Mouse (Mus musculus) heart, postnatal 0 days (tissue): ENCODE results near the gene Dnajc8. TPM values are rescaled to one million over a fixed set of nuclear protein-coding genes. Genes with fewer than 3 reads are reported as not detected.

ENCODE experiments used
- ATAC-seq: fragments of 200-750 bp; cut with Nextera tagmentation; 2 replicates; pipeline ENCODE4 v1.8.0; 2017; ENCODE audit warnings: low read depth, moderate number of reproducible peaks, moderate library complexity; ENCODE audit not compliant: insufficient read depth
- DNase-seq: peaks from one replicate; pipeline ENCODE4 v3.0.0-alpha.2; 2016; ENCODE audit warnings: low spot score
- H3K27ac ChIP-seq: fragments of 300-500 bp; sonication (generic); 2 replicates; pipeline ENCODE4 v1.5.1; 2014; ENCODE audit warnings: low read depth, mild to moderate bottlenecking
- H3K27me3 ChIP-seq: fragments of 300-500 bp; sonication (generic); 2 replicates; pipeline ENCODE4 v1.6.1; 2014; ENCODE audit warnings: low read length, mixed read lengths; ENCODE audit not compliant: control insufficient read depth, insufficient read depth
- H3K36me3 ChIP-seq: fragments of 300-500 bp; sonication (generic); replicated peaks from 2 replicates; pipeline ENCODE4 v1.6.1; 2014; ENCODE audit warnings: low read length, mixed read lengths; ENCODE audit not compliant: control insufficient read depth, insufficient read depth
- H3K4me1 ChIP-seq: fragments of 300-500 bp; sonication (generic); 2 replicates; pipeline ENCODE4 v1.6.1; 2014; ENCODE audit warnings: antibody characterized with exemption; ENCODE audit not compliant: control insufficient read depth, insufficient read depth
- H3K4me2 ChIP-seq: fragments of 300-500 bp; sonication (generic); 2 replicates; pipeline ENCODE4 v1.6.1; 2014; ENCODE audit warnings: low read depth, mild to moderate bottlenecking, low read length, moderate library complexity
- H3K4me3 ChIP-seq: fragments of 300-500 bp; sonication (generic); 2 replicates; pipeline ENCODE4 v1.5.1; 2014; ENCODE audit warnings: low read depth, low read length
- H3K9ac ChIP-seq: fragments of 300-500 bp; sonication (generic); replicated peaks from 2 replicates; pipeline ENCODE4 v1.6.1; 2014; ENCODE audit warnings: low read depth, low read length, mixed read lengths
- H3K9me3 ChIP-seq: fragments of 300-500 bp; sonication (generic); replicated peaks from 2 replicates; pipeline ENCODE4 v1.6.1; 2016; ENCODE audit warnings: low read length; ENCODE audit not compliant: control insufficient read depth
- CTCF ChIP-seq: IDR thresholded peaks from 2 replicates; pipeline ENCODE4 v1.5.1; 2016; ENCODE audit warnings: antibody characterized with exemption, control low read depth, low read depth
- EP300 ChIP-seq: IDR thresholded peaks from 2 replicates; pipeline ENCODE4 v1.6.1; 2016; ENCODE audit warnings: antibody characterized with exemption, low read depth
- WGBS: fragments of 180-500 bp; shearing (Covaris S2); extraction: QIAGEN DNeasy Blood & Tissue Kit; methylation state at CpG from one replicate; pipeline ENCODE4 v1.1.7; 2014; 5-methylcytosine and 5-hydroxymethylcytosine counted together
- polyA plus RNA-seq: library from polyadenylated mRNA; unstranded; fragments of >200 nt; fragmentation: Nextera tagmentation; extraction: Ambion mirVana; gene quantifications from 2 replicates; pipeline ENCODE4 v1.2.1, GENCODE M21; 2015
- total RNA-seq: library from RNA; depleted of rRNA; stranded (reverse); fragments of >200 nt; gene quantifications from 2 replicates; pipeline ENCODE4 v1.2.3, GENCODE M21; 2014; ENCODE audit warnings: low replicate concordance

Gene Dnajc8
- total and polyA plus RNA-seq, 2 experiments from 2014 or later: 94.1 to 104 TPM

DNA sequence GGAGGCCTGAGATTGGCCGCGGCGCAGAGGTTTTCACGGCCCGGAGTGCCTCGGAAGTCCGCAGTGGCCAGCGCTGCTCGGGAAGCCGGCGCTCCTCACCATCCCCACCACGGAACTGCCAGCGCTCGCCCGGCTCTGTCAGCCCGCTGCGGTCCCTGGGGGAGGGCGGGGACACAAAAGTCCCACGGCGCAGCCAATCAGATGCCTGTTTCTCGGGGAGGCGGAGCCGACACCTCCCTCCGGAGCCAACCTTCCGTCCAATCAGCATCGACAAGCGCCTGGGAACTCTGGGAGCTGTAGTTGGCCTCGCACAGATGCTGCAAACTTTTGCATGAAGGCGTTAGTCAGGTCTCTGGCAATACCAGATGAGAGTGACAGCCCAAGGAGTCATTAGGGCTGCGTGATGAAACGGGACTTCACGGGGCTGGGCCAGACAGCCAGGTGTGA lies 25.0 kb upstream of the Dnajc8 start, which contains the start of gene Sesn2:
Gene Sesn2, minus strand, starts transcription at position 150 of the 447 bp plus-strand sequence.
- 0% methylated on average over 32 of the region's 32 CpGs for WGBS

DNA sequence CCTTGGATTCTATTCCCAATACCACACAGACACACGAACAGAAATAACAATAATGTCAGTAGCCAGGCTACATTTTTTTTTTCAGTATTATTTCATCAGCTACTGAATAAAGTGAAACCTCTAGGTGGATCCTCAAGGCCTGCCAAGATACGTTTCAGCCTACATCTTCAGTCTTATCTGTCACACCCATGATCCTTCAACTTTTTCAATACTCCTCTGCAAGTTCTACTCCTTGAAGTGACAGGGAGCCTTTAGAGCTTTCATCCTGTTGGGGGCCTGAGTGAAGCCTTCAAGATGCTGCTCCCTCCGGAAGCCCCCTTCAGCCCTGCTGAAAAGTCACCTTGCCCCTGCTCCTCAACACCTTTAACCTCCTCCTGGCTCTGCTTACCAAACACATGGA lies 23.3 kb upstream of the Dnajc8 start:
- no peak for DNase-seq
- H3K4me2 ChIP-seq: no peak overlapping the region
- H3K27ac ChIP-seq: no peak overlapping the region
- no peaks in the 10 kb centered on the region for H3K27me3 ChIP-seq
- WGBS: 76% methylated on average over 3 of the region's 3 CpGs
- H3K4me1 ChIP-seq: peaks cover 19% of the 10 kb centered on the region; the same call in 1 of the 2 replicates
- no peak overlapping the region for H3K4me3 ChIP-seq
- H3K9ac ChIP-seq: no peak overlapping the region
- no peak for TF ChIP-seq CTCF
- no peak for TF ChIP-seq EP300
- no peak for ATAC-seq
- H3K36me3 ChIP-seq: no peaks in the 10 kb centered on the region
- no peaks in the 10 kb centered on the region for H3K9me3 ChIP-seq

More for the DNA sequence above, 25.0 kb upstream of the Dnajc8 start, which contains the start of gene Sesn2:
- peak within 1 kb of the TSS; percentile 83 for H3K4me3 ChIP-seq
- peak; percentile 98 for DNase-seq
- H3K27ac ChIP-seq: peak within 1 kb of the TSS; percentile 61
- H3K9me3 ChIP-seq: no peaks in the 10 kb centered on the region
- H3K9ac ChIP-seq: peak within 1 kb of the TSS; percentile 51
- peaks cover 19% of the 10 kb centered on the region; the same call in 1 of the 2 replicates for H3K4me1 ChIP-seq
- no peaks in the 10 kb centered on the region for H3K36me3 ChIP-seq
- peak; percentile 94 for ATAC-seq
- no peaks in the 10 kb centered on the region for H3K27me3 ChIP-seq
- TF ChIP-seq CTCF: no peak
- no peak for TF ChIP-seq EP300
- peak within 1 kb of the TSS; percentile 84 for H3K4me2 ChIP-seq

DNA sequence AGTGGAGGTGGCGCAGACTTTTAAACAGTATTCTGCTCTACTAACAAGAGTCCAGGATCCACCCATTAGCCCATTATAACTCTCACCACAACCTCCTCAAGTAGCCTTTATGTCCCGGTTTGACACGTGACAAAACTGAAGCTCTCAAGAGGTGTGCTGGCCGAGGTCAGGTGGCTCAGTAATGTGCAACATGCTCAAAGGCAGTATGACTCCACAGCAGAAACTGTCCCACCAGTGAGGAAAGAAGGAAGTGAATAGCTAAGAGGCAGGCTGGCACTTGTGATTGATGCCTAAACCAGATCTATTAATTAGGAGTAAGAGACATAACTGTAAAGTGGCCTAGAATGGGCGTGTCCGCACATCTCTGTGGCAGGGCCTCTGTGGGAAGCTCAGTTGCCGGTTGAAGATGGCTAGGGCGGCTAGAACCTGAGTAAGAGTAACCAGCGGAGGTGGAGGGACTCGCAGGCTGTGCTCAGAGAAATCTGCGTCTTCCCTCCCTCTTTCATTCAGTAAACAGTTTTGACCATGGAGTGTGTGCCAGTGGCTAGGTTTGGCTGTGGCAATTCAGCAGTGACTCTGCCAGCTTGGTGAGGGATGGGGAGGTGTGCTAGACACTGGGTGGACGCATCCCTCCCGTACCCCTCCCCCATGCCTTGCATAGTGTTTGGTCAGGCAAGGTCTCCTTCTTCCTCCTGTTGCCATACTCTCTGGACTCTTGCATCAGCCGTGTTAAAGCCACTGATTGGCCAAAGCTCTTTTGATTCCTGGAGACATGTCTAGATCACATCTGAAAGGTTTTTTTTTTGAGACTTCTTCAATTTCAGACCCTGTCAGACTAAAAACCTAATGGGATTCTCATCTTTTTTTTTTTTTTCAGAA lies 21.7 kb upstream of the Dnajc8 start:
- no peak for TF ChIP-seq EP300
- no peak for TF ChIP-seq CTCF
- no peak for ATAC-seq

DNA sequence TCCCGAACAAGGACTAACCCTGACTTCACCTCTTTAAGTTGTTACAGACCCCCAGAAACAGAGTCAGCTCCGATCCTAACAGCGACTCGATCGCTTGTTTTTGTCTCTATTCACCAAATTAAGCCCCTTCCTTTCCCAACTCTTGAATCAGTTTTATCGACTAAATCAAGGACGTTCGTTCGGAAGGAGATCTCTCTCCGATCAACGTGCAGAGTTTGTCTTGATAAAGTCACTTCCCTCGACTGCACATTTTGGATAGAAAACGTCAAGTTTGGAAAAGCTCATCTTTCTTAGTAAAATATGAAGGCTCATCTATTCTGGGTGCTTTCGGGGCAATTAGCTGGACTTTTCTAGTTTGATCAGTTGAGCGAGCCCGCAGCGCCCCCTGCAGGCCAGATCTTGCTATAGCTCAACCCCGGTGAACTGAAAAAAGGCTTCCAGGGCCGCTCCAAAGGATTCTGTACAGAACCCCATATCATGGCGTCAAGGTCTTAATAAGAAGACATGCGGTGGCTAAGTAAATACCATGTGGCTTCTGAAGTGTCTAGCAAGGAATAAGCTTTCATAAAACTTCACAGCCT lies 20.7 kb upstream of the Dnajc8 start:
- Histone ChIP-seq H3K9ac (peak overlapping the region; percentile 37), H3K36me3 (no peaks in the 10 kb centered on the region), H3K4me2 (peak overlapping the region; percentile 87), H3K4me1 (peaks cover 8% of the 10 kb centered on the region; the same call in 1 of the 2 replicates), H3K27ac (peak overlapping the region; percentile 84), H3K9me3 (no peaks in the 10 kb centered on the region), H3K27me3 (no peaks in the 10 kb centered on the region), H3K4me3 (peak overlapping the region; percentile 57)
- WGBS: 2% methylated on average over 21 of the region's 21 CpGs
- DNase-seq (peak; percentile 81), ATAC-seq (peak; percentile 31)
- peak; percentile 82 for TF ChIP-seq CTCF
- TF ChIP-seq EP300: peak; percentile 34; the same call in 1 of the 2 replicates

More for the DNA sequence above, 21.7 kb upstream of the Dnajc8 start:
- peaks cover 15% of the 10 kb centered on the region; the same call in 1 of the 2 replicates for H3K4me1 ChIP-seq
- H3K27me3 ChIP-seq: no peaks in the 10 kb centered on the region
- H3K9ac ChIP-seq: no peak overlapping the region
- no peak overlapping the region for H3K27ac ChIP-seq
- H3K4me3 ChIP-seq: no peak overlapping the region
- 43% methylated on average over 14 of the region's 14 CpGs for WGBS
- H3K4me2 ChIP-seq: no peak overlapping the region; the same call in 1 of the 2 replicates
- H3K9me3 ChIP-seq: no peaks in the 10 kb centered on the region
- DNase-seq: no peak
- H3K36me3 ChIP-seq: no peaks in the 10 kb centered on the region

DNA sequence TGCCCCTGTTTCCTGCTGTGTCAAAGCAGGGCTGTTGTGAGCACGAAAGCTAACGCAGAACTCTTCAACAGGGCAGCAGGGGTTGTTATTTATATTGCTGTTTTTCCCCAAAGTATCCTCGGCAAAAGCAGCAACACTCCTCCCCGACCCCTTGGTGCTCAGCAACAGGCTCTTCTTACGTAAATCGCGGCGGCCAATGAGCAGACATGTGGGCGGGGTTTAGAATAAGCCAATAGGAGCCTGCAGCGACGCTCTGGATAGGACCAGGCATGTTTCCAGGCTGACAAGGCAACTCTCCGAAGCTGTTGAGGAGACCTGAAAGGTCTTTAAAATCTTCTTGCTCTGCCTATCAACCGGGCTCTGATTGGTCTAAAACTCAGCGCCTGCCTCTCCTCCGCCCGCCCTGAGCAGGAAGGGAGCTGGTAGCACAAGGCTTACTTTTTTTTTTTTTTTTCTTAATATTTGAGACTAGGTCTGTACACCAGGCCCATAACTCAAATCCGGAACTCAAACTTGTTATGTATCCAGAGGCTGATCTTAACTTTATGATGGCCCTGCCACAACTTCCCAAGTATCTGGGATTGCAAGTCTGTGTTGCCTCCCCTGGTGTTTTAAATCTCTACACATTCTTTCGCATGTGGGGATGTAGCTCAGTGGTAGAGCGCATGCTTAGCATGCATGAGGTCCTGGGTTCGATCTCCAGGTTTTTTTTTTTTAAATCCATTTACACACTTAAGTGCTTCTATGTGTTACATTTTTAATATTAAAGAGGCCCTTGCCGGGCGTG lies 19.8 kb upstream of the Dnajc8 start:
- ATAC-seq (peak; percentile 95), DNase-seq (peak; percentile 99)
- no peaks in the 10 kb centered on the region for H3K36me3 ChIP-seq
- 19% methylated on average over 22 of the region's 22 CpGs for WGBS
- H3K27me3 ChIP-seq: no peaks in the 10 kb centered on the region
- no peak for TF ChIP-seq CTCF
- no peak for TF ChIP-seq EP300
- peak overlapping the region; percentile 57 for H3K4me3 ChIP-seq
- H3K4me1 ChIP-seq: peaks cover 7% of the 10 kb centered on the region; the same call in 1 of the 2 replicates
- peak overlapping the region; percentile 37 for H3K9ac ChIP-seq
- peak overlapping the region; percentile 84 for H3K27ac ChIP-seq
- H3K9me3 ChIP-seq: no peaks in the 10 kb centered on the region
- peak overlapping the region; percentile 87 for H3K4me2 ChIP-seq
